Mouse (Mus musculus): Measurements from ENCODE around the gene Gm8229.
"Not testable (repeated sequence)": the region's sequence is repeated elsewhere in the genome, so short reads cannot be mapped to it uniquely, and the experiment has no call there.

- TF ChIP-seq CTCF (IDR thresholded peaks at IDR 0.05; ENCODE audit: control insufficient read depth, insufficient read depth, insufficient replicate concordance, low read depth, low read length); POLR2A (IDR thresholded peaks at IDR 0.05; ENCODE audit: control insufficient read depth, low read depth, low read length): not testable (repeated sequence)
Observed at GRCm38 (mm10) chr14:44338484-44338883, 26.7 kb upstream of the Gm8229 start, which contains the start of gene Gm5930.
